Mouse (Mus musculus) skeletal muscle tissue, postnatal 0 days (tissue): ENCODE measurements around the gene Nfe2. TPM values are rescaled to one million over a fixed set of nuclear protein-coding genes. Genes with fewer than 3 reads are reported as not detected.

Experiments used
- microRNA counts: library from miRNA; unstranded; fragments of <30 nt; microRNA quantifications from one replicate; lab custom pipeline; 2015
- microRNA-seq, 2 experiments: library from miRNA; unstranded; fragments of <30 nt; microRNA quantifications; one replicate each; pipeline ENCODE4; 2016
- polyA plus RNA-seq: library from polyadenylated mRNA; unstranded; fragments of >200 nt; fragmentation: Nextera tagmentation; extraction: Ambion mirVana; gene quantifications from 2 replicates; pipeline ENCODE4 v1.2.1, GENCODE M21; 2015

Gene Nfe2
- polyA plus RNA-seq, result 0.59 and 0.71 TPM in 2 replicates

GRCm38 (mm10) chr15:103257790-103258728 lies at the start of gene Nfe2:
TSS of gene Nfe2 (minus strand) at chr15:103258403.

GRCm38 (mm10) chr15:103272419-103273279 lies 14.4 kb upstream of the Nfe2 start, which contains the start of gene Copz1:
TSS of gene Copz1 (plus strand) at chr15:103272714.

DNA sequence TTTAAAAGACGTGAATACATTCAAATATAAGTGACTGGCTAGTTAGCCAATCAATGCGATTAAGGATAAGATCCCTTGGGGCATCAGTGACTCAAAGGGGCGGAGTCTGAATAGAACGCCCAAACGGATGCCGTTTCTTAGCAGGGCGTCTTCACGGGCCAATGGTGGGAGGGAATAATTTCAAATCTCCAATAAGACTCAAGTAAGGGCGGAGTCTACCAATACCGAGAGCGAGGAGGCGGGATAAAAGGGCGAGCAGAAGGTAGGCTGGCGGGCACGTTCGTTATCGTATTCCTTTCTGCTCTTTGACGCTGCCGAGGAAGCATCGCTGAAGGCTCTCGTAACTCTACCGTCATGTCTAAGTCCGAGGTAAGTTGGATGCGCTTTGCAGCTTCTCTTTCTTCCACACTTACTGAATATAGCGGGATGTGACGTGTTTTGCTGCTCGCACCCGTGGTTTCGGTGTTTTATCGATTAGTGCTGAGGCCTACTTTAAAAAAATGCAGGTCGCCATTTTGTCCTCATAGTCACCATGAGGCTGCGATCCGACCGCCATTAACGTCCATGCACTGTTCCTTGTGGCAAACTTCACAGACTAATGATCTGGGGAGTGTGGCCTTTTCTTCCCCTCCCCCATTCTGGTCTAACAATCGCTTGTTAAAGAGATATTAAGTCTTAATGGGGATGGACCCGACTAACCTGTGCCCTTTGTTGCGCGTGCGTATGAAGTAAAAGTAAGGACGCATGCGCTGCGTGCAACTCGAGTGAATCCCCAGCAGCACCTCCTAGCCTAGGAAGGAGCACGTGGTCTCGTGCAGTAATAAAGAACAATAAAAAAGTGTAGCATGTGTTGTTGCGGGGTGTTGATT lies 17.8 kb downstream of the Nfe2 start, which contains the start of gene Hnrnpa1:
TSS of gene Hnrnpa1 (plus strand) at position 273 of the 869 bp plus-strand sequence.

GRCm38 (mm10) chr15:103239685-103240159 lies 18.5 kb downstream of the Nfe2 start, which contains the start of gene Cbx5:
TSS of gene Cbx5 (minus strand) at chr15:103239816.

MicroRNA genes within 50 kb of the gene (microRNA counts, 519-probe panel; counts per million panel counts)
- microRNA mmu-miR-148b (lab: Ali Mortazavi, UCI), result 3,733 counts per million, percentile 78 among the panel's probes with 10 or more counts

Small RNA genes within 50 kb of the gene (microRNA-seq; reads per million reads assigned to microRNA genes)
- gene Mir148b, result 136 to 159 reads per million in 2 experiments

Other genes with a start within 250 kb of the Nfe2 start
- 2.7 and 3.3 TPM in 2 replicates for gene Hoxc4, start 239.5 kb downstream of the Nfe2 start, polyA plus RNA-seq
- gene Smug1, start 91.3 kb downstream of the Nfe2 start, polyA plus RNA-seq, result 8.5 and 9.7 TPM in 2 replicates
- 34.1 and 36.8 TPM in 2 replicates for gene Cbx5, start 18.6 kb downstream of the Nfe2 start, polyA plus RNA-seq
- gene Hnrnpa1, start 18.0 kb downstream of the Nfe2 start, polyA plus RNA-seq, result 222 and 236 TPM in 2 replicates
- 82.6 and 111 TPM in 2 replicates for gene Copz1, start 14.3 kb upstream of the Nfe2 start, polyA plus RNA-seq
- gene Gpr84, start 52.2 kb upstream of the Nfe2 start, polyA plus RNA-seq, result 0.14 TPM in 1 of 2 replicates, not detected in the other
- gene Zfp385a, start 81.7 kb upstream of the Nfe2 start, polyA plus RNA-seq, result 11.7 and 14.2 TPM in 2 replicates
- gene Itga5, start 108.4 kb upstream of the Nfe2 start, polyA plus RNA-seq, result 28.8 and 29.7 TPM in 2 replicates
- gene Gtsf1, start 172.1 kb upstream of the Nfe2 start, polyA plus RNA-seq, result 0.34 TPM in 1 of 2 replicates, not detected in the other
- gene Gtsf2, start 190.1 kb upstream of the Nfe2 start, polyA plus RNA-seq, result not detected in 2 replicates
- gene Nckap1l, start 195.4 kb upstream of the Nfe2 start, polyA plus RNA-seq, result 2.5 and 3.1 TPM in 2 replicates
- gene Pde1b, start 244.6 kb upstream of the Nfe2 start, polyA plus RNA-seq, result 1.1 and 1.3 TPM in 2 replicates